Mouse (Mus musculus): Measurements from ENCODE around the gene Stk11.

DNA sequence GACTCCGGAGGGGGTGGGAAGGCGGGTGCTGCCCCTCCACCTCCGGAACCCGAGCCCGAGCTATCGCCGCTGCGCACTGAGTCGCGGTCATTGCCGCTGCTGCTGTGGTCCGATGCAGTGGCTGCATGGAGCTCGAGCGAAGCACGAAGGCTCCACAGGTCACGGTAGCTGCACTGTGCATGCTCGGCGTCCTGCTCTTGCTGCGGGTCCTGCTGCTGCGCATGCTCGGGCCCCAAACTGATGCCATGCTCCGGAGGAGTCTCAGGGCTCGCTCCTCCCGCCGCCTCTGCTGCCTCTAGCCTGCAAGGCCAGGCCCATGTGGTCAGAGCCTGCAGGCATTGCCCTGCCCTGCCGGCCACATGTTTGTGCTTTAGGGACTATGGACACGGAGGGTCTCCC lies 16.3 kb downstream of the Stk11 start:
- TF ChIP-seq POLR2A (IDR thresholded peaks at IDR 0.05; ENCODE audit: control insufficient read depth, low read depth, low read length): no peak
- no peak for TF ChIP-seq CTCF (IDR thresholded peaks at IDR 0.05; ENCODE audit: control insufficient read depth, insufficient read depth, insufficient replicate concordance, low read depth, low read length)
